Mouse (Mus musculus): ENCODE data around the gene AL732309.1.

Gene AL732309.1

GRCm38 (mm10) chr2:25246183-25247072, at the start of gene AL732309.1:
Gene AL732309.1, minus strand, starts transcription at chr2:25246863.
- no peak for DNase-seq (ENCODE audit: low spot score in 2 of 2)

- DNase-seq (ENCODE audit: low spot score in 2 of 2), result peak in 1 of 2 experiments; percentile 59
Observed at GRCm38 (mm10) chr2:25293706-25294105, 47.0 kb upstream of the AL732309.1 start.

- peak in 1 of 2 experiments; percentile 77 for DNase-seq (ENCODE audit: low spot score in 2 of 2)
Observed at GRCm38 (mm10) chr2:25292856-25293255, 46.2 kb upstream of the AL732309.1 start.

GRCm38 (mm10) chr2:25292054-25292544, 45.4 kb upstream of the AL732309.1 start:
- DNase-seq (ENCODE audit: low spot score in 2 of 2), result peak in 1 of 2 experiments; percentile 70

- DNase-seq (ENCODE audit: low spot score in 2 of 2), result no peak
Observed at GRCm38 (mm10) chr2:25291184-25292053, 44.8 kb upstream of the AL732309.1 start.

- DNase-seq (ENCODE audit: low spot score in 2 of 2), result peak; percentile 76 to 82
Observed at GRCm38 (mm10) chr2:25290816-25291130, 44.1 kb upstream of the AL732309.1 start.

DNA sequence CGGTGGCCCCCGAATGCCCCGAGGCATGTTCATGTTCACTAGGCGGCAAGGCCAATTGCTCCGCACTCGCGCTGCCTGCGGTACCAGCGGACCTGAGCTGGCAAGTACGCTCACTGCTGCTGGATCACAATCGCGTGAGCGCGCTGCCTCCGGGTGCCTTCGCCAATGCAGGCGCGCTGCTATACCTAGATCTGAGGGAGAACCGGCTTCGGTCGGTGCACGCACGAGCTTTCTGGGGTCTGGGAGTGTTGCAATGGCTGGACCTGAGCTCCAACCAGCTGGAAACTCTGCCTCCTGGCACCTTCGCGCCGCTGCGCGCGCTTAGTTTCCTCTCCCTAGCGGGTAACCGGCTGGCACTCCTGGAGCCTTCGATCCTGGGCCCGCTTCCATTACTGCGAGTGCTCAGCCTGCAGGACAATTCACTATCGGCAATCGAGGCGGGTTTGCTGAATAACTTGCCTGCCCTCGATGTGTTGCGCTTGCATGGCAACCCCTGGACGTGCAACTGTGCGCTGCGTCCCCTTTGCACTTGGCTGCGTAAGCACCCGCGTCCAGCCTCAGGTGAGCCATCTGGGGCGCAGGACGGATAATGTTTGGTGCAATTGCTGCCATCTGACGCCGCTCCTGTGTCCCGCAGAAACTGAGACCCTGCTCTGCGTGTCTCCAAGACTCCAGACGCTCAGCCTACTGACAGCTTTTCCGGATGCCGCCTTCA, 43.6 kb upstream of the AL732309.1 start:
- peak; percentile 78 to 81 for DNase-seq (ENCODE audit: low spot score in 2 of 2)

DNA sequence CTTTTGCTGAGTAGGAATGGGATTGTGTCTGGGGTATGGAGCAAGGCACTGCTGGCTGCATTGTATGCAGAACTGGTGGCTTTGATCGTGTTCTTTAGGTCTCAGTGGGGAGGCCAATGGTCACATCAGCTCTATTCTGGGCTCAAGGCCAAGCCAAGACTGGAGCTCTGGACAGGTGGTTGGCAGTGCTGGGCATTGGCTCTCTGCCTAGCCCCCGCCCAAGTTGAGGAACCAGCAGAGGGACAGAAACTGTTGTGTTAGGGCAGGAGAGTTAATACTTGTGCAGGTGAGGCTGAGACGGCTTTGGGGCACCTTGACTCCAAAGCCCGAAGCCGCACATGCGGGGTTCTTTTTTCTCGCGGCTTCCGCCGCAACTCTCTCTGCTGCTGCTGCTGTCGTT, 43.0 kb upstream of the AL732309.1 start, which contains the start of gene Lrrc26:
Gene Lrrc26 (plus strand): TSS at position 265 of the 400 bp plus-strand sequence.
- DNase-seq (ENCODE audit: low spot score in 2 of 2), result peak in 1 of 2 experiments; percentile 74

- DNase-seq (ENCODE audit: low spot score in 2 of 2), result no peak
Observed at GRCm38 (mm10) chr2:25288734-25289345, 42.2 kb upstream of the AL732309.1 start.

DNA sequence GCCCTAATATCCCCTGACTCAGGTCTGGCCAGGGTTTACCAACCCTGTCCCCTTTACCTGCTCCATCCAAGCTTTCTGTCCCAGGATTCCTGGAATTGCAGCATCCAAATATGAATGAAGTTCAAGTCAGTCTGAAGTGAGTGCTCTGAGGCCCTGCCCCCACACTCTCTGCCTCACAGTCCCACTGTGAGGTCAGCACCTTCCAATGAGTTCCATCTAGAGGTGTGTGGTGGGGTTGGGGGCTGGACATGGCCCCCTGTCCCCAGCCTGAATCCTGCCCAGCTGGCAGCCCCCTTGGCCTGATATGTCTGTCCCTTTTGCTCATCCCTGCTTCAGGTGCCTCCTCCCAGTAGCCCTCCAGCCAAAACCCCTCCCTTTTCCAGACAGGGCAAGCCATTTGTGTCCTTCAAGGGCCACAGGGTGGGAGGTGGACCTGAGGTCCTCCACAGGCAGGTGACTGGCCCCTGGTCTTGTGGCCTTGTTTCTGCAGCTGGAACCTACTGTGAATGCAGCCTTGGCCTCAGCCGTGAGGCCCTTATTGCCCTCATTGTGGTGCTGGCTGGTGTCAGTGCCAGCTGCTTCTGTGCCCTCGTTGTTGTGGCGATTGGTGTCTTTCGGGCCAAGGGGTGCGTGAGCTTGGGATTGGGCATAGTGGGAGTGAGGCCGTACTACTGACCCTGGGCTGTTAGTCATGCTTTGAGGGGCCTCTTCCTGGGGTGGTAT, 41.4 kb upstream of the AL732309.1 start, which contains the start of gene Tmem210:
Gene Tmem210 (plus strand): TSS at position 219 of the 723 bp plus-strand sequence.
- no peak for DNase-seq (ENCODE audit: low spot score in 2 of 2)

DNA sequence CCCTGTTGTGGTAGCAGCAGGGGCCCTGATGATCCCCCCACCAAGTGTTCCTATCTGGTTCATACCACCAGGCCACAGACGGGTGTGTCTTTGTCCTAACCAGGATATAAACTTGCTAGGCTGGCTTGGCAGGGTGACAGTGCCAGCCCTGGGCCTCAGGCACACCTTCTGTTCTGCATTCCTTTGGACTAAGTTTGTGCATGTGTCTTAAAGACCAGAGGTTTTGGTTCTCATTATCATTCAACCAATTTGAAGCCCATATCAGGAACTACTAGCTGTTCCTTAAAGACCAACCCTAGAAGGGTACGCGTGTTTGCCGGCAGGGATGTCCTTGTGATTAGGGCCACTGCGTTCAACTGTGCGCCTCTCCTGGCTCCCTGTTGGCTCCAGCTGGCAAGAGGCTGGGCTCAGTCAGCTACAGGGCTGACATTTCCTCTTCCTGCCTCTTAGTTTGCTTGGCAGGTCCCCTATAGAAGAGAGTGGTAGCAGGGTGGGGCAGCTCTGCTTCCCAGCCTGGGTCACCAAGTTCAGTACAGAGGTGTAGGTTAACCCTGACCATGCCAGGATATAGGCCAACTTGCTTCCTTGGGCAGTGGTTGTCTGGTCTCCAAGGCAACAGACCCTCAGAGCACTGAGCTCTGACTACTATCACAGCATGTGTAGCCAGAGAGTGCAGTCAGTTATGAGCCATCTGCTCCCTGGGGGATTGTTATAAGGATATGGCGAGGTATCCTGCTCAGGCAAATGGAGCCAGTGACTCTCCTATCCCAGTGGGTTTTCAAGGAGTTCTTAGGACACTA, 40.4 kb upstream of the AL732309.1 start:
- peak in 1 of 2 experiments; percentile 69 for DNase-seq (ENCODE audit: low spot score in 2 of 2)

- no peak for DNase-seq (ENCODE audit: low spot score in 2 of 2)
Observed at GRCm38 (mm10) chr2:25286314-25286713, 39.7 kb upstream of the AL732309.1 start.

- no peak for DNase-seq (ENCODE audit: low spot score in 2 of 2)
Observed at GRCm38 (mm10) chr2:25285551-25285950, 38.9 kb upstream of the AL732309.1 start.

DNA sequence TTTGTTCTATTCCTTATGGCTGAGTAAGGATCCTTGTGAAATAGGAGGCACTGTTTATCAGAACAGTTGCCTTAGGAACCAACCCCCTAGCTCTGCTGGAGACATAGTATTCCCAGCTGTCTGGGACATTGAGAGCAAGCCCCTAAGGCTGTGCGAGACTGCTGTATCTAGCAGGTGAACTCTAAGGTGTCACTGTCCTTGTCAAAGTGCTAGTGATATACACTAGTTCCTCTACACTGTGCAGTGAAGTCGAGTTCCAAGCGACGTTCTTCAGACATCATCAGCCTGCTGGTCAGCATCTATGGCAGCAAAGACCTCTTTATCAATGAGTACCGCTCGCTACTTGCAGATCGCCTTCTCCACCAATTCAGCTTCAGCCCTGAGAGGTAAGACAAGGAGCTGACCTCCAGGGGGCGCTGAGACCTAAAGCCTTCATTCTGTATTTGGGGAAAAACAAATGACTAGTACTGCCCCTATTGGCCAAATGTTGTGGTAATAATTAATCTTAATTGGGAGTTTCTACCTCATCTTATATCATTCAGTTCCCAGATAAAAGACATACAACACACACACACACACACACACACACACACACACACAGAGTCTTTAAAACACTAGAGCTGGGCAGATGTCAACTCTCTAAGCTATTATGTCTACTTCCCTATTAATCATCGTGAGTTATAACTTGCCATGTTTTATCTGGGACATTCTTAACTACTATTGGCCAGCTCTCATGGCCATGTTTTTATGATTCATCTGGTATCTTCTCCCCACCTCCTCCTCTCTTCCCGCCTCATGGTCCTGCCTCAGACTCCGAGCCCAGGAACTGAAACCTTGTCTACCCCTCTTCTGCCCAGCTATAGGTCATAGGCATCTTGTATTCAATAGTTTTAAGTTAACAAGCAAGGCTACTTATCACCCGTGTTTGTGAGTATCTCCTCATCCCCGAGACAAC, 32.5 kb upstream of the AL732309.1 start:
- DNase-seq (ENCODE audit: low spot score in 2 of 2), result peak; percentile 72 to 86

DNA sequence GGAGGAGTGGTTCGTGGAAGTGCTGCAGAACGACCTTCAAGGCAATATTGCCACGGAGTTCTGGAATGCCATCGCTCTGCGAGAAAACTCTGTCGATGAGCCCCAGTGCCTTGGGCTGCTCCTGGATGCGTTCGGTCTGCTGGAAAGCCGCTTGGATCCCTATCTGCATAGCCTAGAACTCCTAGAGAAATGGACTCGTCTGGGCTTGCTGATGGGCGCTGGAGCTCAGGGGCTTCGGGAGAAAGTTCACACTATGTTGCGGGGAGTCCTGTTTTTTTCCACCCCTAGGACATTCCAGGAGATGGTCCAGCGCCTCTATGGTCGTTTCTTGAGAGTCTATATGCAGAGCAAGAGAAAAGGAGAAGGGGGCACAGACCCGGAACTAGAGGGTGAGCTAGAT, 26.3 kb upstream of the AL732309.1 start:
- DNase-seq (ENCODE audit: low spot score in 2 of 2), result no peak

DNA sequence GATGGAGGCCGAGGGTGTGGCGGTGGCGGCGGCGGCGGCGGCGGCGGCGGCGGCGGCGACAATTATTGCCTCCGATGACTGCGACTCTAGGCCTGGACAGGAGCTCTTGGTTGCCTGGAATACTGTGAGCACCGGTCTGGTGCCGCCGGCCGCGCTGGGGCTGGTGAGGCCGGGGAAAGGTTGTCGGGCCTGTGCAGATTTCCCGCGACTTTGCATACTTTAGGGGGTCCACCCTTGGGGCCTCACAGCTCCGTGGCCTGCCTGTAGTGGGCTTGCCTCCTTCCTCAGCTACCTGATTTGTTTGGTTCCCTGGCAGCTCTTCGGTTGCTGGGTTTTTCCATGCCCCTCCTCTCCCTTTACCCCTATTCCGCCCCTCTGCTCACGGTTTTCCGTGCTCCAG, 25.9 kb upstream of the AL732309.1 start:
- DNase-seq (ENCODE audit: low spot score in 2 of 2), result peak in 1 of 2 experiments; percentile 37

DNA sequence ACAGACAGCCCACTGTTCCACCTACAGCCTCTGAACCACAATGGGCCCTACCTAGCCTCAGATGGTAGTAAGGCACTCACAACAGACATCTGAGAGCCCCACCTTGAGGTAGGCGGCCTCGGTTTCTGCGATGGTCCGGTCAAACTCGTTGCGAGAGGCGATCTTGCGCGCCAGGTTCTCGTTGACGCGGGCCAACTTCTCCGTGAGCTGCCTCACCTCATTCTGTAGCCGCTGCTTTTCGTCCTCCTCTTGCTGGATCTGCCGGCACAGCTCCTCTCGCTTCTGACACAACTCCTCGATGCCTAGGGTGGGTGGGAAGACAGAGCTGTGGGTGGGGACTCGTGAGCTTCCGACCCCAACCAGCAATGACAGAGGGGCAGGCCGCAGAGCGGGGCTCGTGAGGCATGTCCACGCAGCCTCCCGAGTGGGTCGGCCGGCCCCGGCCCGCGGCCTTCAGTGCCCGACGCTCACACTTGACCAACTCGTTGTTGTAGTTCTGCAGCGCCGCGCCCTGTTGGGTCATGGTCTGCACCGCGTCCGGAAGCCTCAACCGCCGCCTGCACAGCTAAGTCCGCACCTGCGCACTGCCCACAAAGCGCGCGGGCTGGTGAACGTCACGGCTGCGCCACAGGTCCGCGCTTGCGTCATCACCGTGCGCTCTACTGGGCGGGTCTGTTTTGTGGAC, 25.3 kb upstream of the AL732309.1 start, which contains the start of the genes Ssna1 and Anapc2:
Gene Ssna1 (minus strand): TSS at position 612 of the 685 bp plus-strand sequence.
Gene Anapc2 (plus strand): TSS at position 652 of the 685 bp plus-strand sequence.
- peak; percentile 98 to 99 for DNase-seq (ENCODE audit: low spot score in 2 of 2)

Data from right cerebral cortex, postnatal 10 days (tissue).